Mouse (Mus musculus) ES-E14 (cell line): ENCODE measurements at regions not wholly inside any gene's neighbourhood (a gene's known extent, or its start where the extent isn't known, plus 50 kb on each side); places are given as distances from the start of the nearest gene placed in this dataset.

Experiments used
- CHD2 ChIP-seq: IDR thresholded peaks from 2 replicates; pipeline ENCODE4 v1.6.1; 2014; ENCODE audit warnings: mild to moderate bottlenecking, low read depth, low read length, inconsistent platforms
- HCFC1 ChIP-seq: IDR thresholded peaks from 2 replicates; pipeline ENCODE4 v1.6.1; 2012; ENCODE audit warnings: low read length, inconsistent platforms, borderline replicate concordance; ENCODE audit not compliant: insufficient read depth
- MAFK ChIP-seq: IDR thresholded peaks from 2 replicates; pipeline ENCODE4 v1.6.1; 2014; ENCODE audit warnings: mild to moderate bottlenecking, low read depth, low read length, inconsistent platforms; ENCODE audit not compliant: insufficient read depth

- TF ChIP-seq HCFC1 (no peak), CHD2 (no peak), MAFK (no peak)
Observed at GRCm38 (mm10) chr16:77418486-77418885, 183.4 kb downstream of the Gm11146 start.
